Mouse (Mus musculus) layer of hippocampus, postnatal 10 days (tissue): ENCODE data around the gene Cers2. TPM values are rescaled to one million over a fixed set of nuclear protein-coding genes. Genes with fewer than 3 reads are reported as not detected.

Source experiments
- total RNA-seq, 2 experiments: library from RNA; stranded (reverse); gene quantifications; 2 replicates each; pipeline ENCODE4 v1.2.3; 2021

Cers2 gene
- total RNA-seq, 2 experiments from 2014 or later = 45.4 to 46.6 TPM

Other genes with a start within 250 kb of the Cers2 start
- gene Pip5k1a, start 207.9 kb upstream of the Cers2 start, total RNA-seq = 10 to 100 TPM; 34.5 to 41.9 TPM
- 10 to 100 TPM; 44.4 to 47.7 TPM for gene Vps72, start 203.8 kb upstream of the Cers2 start, total RNA-seq
- gene Tmod4, start 190.3 kb upstream of the Cers2 start, total RNA-seq = under 1 TPM in 1 of 2 experiments, not detected in 1; 0.85 TPM
- gene Scnm1, start 180.8 kb upstream of the Cers2 start, total RNA-seq = 10 to 100 TPM; 37.5 to 41.8 TPM
- 10 to 100 TPM; 22.4 to 24.6 TPM for gene Lysmd1, start 180.7 kb upstream of the Cers2 start, total RNA-seq
- 1 to 10 TPM; 3.0 TPM for gene Tnfaip8l2, start 172.4 kb upstream of the Cers2 start, total RNA-seq
- gene Sema6c, start 154.3 kb upstream of the Cers2 start, total RNA-seq = 10 to 100 TPM; 71.4 to 75.0 TPM
- 10 to 100 TPM; 10.1 to 10.6 TPM for gene Gabpb2, start 96.9 kb upstream of the Cers2 start, total RNA-seq
- 10 to 100 TPM; 79.8 to 80.1 TPM for gene Cdc42se1, start 86.1 kb upstream of the Cers2 start, total RNA-seq
- 100 to 1,000 TPM; 621 to 626 TPM for gene Mllt11, start 82.6 kb upstream of the Cers2 start, total RNA-seq
- under 1 TPM; 0.16 to 0.18 TPM for gene Gm128, start 73.2 kb upstream of the Cers2 start, total RNA-seq
- under 1 TPM in 1 of 2 experiments, not detected in 1; 0.25 TPM for gene Bnipl, start 63.6 kb upstream of the Cers2 start, total RNA-seq
- gene Mindy1, start 33.4 kb upstream of the Cers2 start, total RNA-seq = 10 to 100 TPM; 26.5 to 27.6 TPM
- 10 to 100 TPM; 34.9 to 36.3 TPM for gene Prune1, start 32.7 kb upstream of the Cers2 start, total RNA-seq
- gene Anxa9, start 7.6 kb upstream of the Cers2 start, total RNA-seq = under 1 TPM; 0.65 to 0.75 TPM
- gene Setdb1, start 42.4 kb downstream of the Cers2 start, total RNA-seq = 10 to 100 TPM; 46.0 to 47.1 TPM
- gene 4930558C23Rik, start 88.0 kb downstream of the Cers2 start, total RNA-seq = not detected
- gene Arnt, start 119.6 kb downstream of the Cers2 start, total RNA-seq = 10 to 100 TPM; 35.8 to 44.0 TPM
- 10 to 100 TPM; 10.0 to 10.3 TPM for gene Ctsk, start 184.5 kb downstream of the Cers2 start, total RNA-seq
- 10 to 100 TPM; 19.6 to 24.0 TPM for gene Ctss, start 212.0 kb downstream of the Cers2 start, total RNA-seq
- not detected for gene Hormad1, start 244.9 kb downstream of the Cers2 start, total RNA-seq